Mouse (Mus musculus) lung, embryonic 14.5 days (tissue): Measurements from ENCODE around the gene Fgfrl1. TPM values are rescaled to one million over a fixed set of nuclear protein-coding genes. Genes with fewer than 3 reads are reported as not detected.

Experiments
- ATAC-seq: fragments of 200-750 bp; cut with Nextera tagmentation; 2 replicates; pipeline ENCODE4 v1.8.0; 2017; ENCODE audit warnings: mild to moderate bottlenecking, moderate TSS enrichment, moderate library complexity; ENCODE audit not compliant: insufficient read depth
- DNase-seq: peaks from one replicate; pipeline ENCODE4 v3.0.0-alpha.2; 2015
- H3K27ac ChIP-seq: fragments of 300-500 bp; sonication (generic); 2 replicates; pipeline ENCODE4 v1.5.1; 2014; ENCODE audit warnings: low read depth, mild to moderate bottlenecking, moderate library complexity
- H3K27me3 ChIP-seq: fragments of 300-500 bp; sonication (generic); 2 replicates; pipeline ENCODE4 v1.6.1; 2014; ENCODE audit warnings: low read length, control low read depth; ENCODE audit not compliant: insufficient read depth
- H3K36me3 ChIP-seq: fragments of 300-500 bp; sonication (generic); 2 replicates; pipeline ENCODE4 v1.6.1; 2014; ENCODE audit warnings: control low read depth; ENCODE audit not compliant: insufficient read depth
- H3K4me1 ChIP-seq: fragments of 300-500 bp; sonication (generic); 2 replicates; pipeline ENCODE4 v1.6.1; 2014; ENCODE audit warnings: antibody characterized with exemption, control low read depth; ENCODE audit not compliant: insufficient read depth
- H3K4me2 ChIP-seq: fragments of 300-500 bp; sonication (generic); 2 replicates; pipeline ENCODE4 v1.6.1; 2014; ENCODE audit warnings: mild to moderate bottlenecking
- H3K4me3 ChIP-seq: fragments of 300-500 bp; sonication (generic); 2 replicates; pipeline ENCODE4 v1.5.1; 2014; ENCODE audit warnings: low read depth, low read length
- H3K9ac ChIP-seq: fragments of 300-500 bp; sonication (generic); 2 replicates; pipeline ENCODE4 v1.6.1; 2014
- H3K9me3 ChIP-seq: fragments of 300-500 bp; sonication (generic); 2 replicates; pipeline ENCODE4 v1.6.1; 2016; ENCODE audit warnings: low read depth, low read length, control low read depth
- CTCF ChIP-seq: IDR thresholded peaks from 2 replicates; pipeline ENCODE4 v1.5.1; 2016; ENCODE audit warnings: antibody characterized with exemption, low read depth
- WGBS: fragments of 180-500 bp; shearing (Covaris S2); extraction: QIAGEN DNeasy Blood & Tissue Kit; methylation state at CpG from one replicate; pipeline ENCODE4 v1.1.7; 2014; 5-methylcytosine and 5-hydroxymethylcytosine counted together
- polyA plus RNA-seq: library from polyadenylated mRNA; unstranded; fragments of >200 nt; fragmentation: Nextera tagmentation; extraction: Ambion mirVana; gene quantifications from 2 replicates; pipeline ENCODE4 v1.2.1, GENCODE M21; 2014

Gene Fgfrl1
- polyA plus RNA-seq: 40.1 and 47.5 TPM in 2 replicates

- TF ChIP-seq CTCF: peak; percentile 64
- 0% methylated on average over 16 of the region's 18 CpGs for WGBS
Observed at GRCm38 (mm10) chr5:108692271-108692670, at the start of gene Fgfrl1. Gene Fgfrl1, plus strand, starts transcription at chr5:108692382.

GRCm38 (mm10) chr5:108643674-108644073 lies 48.5 kb upstream of the Fgfrl1 start:
- Histone ChIP-seq H3K27me3 (no peaks in the 10 kb centered on the region), H3K36me3 (peaks cover 60% of the 10 kb centered on the region), H3K4me1 (no peaks in the 10 kb centered on the region), H3K27ac (no peak overlapping the region), H3K4me3 (no peak overlapping the region), H3K4me2 (no peak overlapping the region), H3K9me3 (no peaks in the 10 kb centered on the region), H3K9ac (no peak overlapping the region)
- 62% methylated on average over 2 of the region's 2 CpGs for WGBS
- ATAC-seq (no peak), DNase-seq (no peak)
- TF ChIP-seq CTCF: no peak

More at GRCm38 (mm10) chr5:108692271-108692670, at the start of gene Fgfrl1:
- Histone ChIP-seq H3K4me1 (peaks cover 15% of the 10 kb centered on the region; the same call in 1 of the 2 replicates), H3K9ac (peak within 1 kb of the TSS; percentile 80), H3K9me3 (no peaks in the 10 kb centered on the region), H3K4me2 (peak within 1 kb of the TSS; percentile 75), H3K27ac (no peak within 1 kb of the TSS), H3K27me3 (no peaks in the 10 kb centered on the region), H3K36me3 (0 out of 2 replicates have a peak, but pooled peaks cover 2% of the 10 kb centered on the region), H3K4me3 (peak within 1 kb of the TSS; percentile 80)
- peak; percentile 69 for DNase-seq
- ATAC-seq: no peak

- H3K9me3 ChIP-seq: no peaks in the 10 kb centered on the region
- no peak for DNase-seq
- no peak overlapping the region for H3K27ac ChIP-seq
- no peak overlapping the region for H3K9ac ChIP-seq
- no peak for TF ChIP-seq CTCF
- peaks cover 77% of the 10 kb centered on the region for H3K36me3 ChIP-seq
- no peak overlapping the region for H3K4me3 ChIP-seq
- no peaks in the 10 kb centered on the region for H3K27me3 ChIP-seq
- no peak overlapping the region for H3K4me2 ChIP-seq
- no peak for ATAC-seq
- no peaks in the 10 kb centered on the region for H3K4me1 ChIP-seq
- 87% methylated on average over 9 of the region's 9 CpGs for WGBS
Observed at GRCm38 (mm10) chr5:108645651-108646342, 46.4 kb upstream of the Fgfrl1 start.

GRCm38 (mm10) chr5:108646343-108646660 lies 45.9 kb upstream of the Fgfrl1 start:
- no peaks in the 10 kb centered on the region for H3K4me1 ChIP-seq
- no peak overlapping the region for H3K4me3 ChIP-seq
- WGBS: 91% methylated on average over 3 of the region's 3 CpGs
- DNase-seq (no peak), ATAC-seq (no peak)
- TF ChIP-seq CTCF: no peak
- H3K27ac ChIP-seq: no peak overlapping the region
- no peak overlapping the region for H3K9ac ChIP-seq
- peaks cover 79% of the 10 kb centered on the region for H3K36me3 ChIP-seq
- no peak overlapping the region for H3K4me2 ChIP-seq
- no peaks in the 10 kb centered on the region for H3K9me3 ChIP-seq
- no peaks in the 10 kb centered on the region for H3K27me3 ChIP-seq

- H3K4me3 ChIP-seq: no peak overlapping the region
- peaks cover 81% of the 10 kb centered on the region for H3K36me3 ChIP-seq
- no peak overlapping the region for H3K4me2 ChIP-seq
- no peak overlapping the region for H3K27ac ChIP-seq
- no peaks in the 10 kb centered on the region for H3K27me3 ChIP-seq
- H3K9ac ChIP-seq: no peak overlapping the region
- DNase-seq: no peak
- no peak for TF ChIP-seq CTCF
- ATAC-seq: no peak
- no peaks in the 10 kb centered on the region for H3K9me3 ChIP-seq
- no peaks in the 10 kb centered on the region for H3K4me1 ChIP-seq
- 86% methylated on average over 2 of the region's 2 CpGs for WGBS
Observed at GRCm38 (mm10) chr5:108647311-108647710, 44.9 kb upstream of the Fgfrl1 start.

- H3K27me3 ChIP-seq: no peaks in the 10 kb centered on the region
- H3K4me3 ChIP-seq: no peak overlapping the region
- H3K9ac ChIP-seq: no peak overlapping the region
- H3K9me3 ChIP-seq: no peaks in the 10 kb centered on the region
- ATAC-seq (no peak), DNase-seq (no peak)
- WGBS: 80% methylated on average over 2 of the region's 2 CpGs
- no peak for TF ChIP-seq CTCF
- no peaks in the 10 kb centered on the region for H3K4me1 ChIP-seq
- no peak overlapping the region for H3K27ac ChIP-seq
- H3K4me2 ChIP-seq: no peak overlapping the region
- H3K36me3 ChIP-seq: peaks cover 79% of the 10 kb centered on the region
Observed at GRCm38 (mm10) chr5:108647820-108648465, 44.2 kb upstream of the Fgfrl1 start.

GRCm38 (mm10) chr5:108648937-108649576 lies 43.1 kb upstream of the Fgfrl1 start:
- Histone ChIP-seq H3K36me3 (peaks cover 82% of the 10 kb centered on the region), H3K4me3 (no peak overlapping the region), H3K4me1 (no peaks in the 10 kb centered on the region), H3K27ac (no peak overlapping the region), H3K27me3 (no peaks in the 10 kb centered on the region), H3K9ac (no peak overlapping the region), H3K9me3 (no peaks in the 10 kb centered on the region), H3K4me2 (no peak overlapping the region)
- ATAC-seq (no peak), DNase-seq (no peak)
- no peak for TF ChIP-seq CTCF
- 87% methylated on average over 11 of the region's 11 CpGs for WGBS
